Mouse (Mus musculus): ENCODE data around the gene Rin3.

Gene Rin3

GRCm38 (mm10) chr12:102280867-102281503 lies 1.9 kb upstream of the Rin3 start:
- no peak for DNase-seq (ENCODE audit: low read depth)

GRCm38 (mm10) chr12:102282126-102282525 lies 722 bp upstream of the Rin3 start:
- DNase-seq (ENCODE audit: low read depth), result no peak

GRCm38 (mm10) chr12:102283483-102284266 lies 827 bp downstream of the Rin3 start:
- DNase-seq (ENCODE audit: low read depth), result no peak

- no peak for DNase-seq (ENCODE audit: low read depth)
Measured at GRCm38 (mm10) chr12:102284267-102284610, 1.4 kb downstream of the Rin3 start.

- DNase-seq (ENCODE audit: low read depth), result no peak
Measured at GRCm38 (mm10) chr12:102284618-102285159, 1.8 kb downstream of the Rin3 start.

- no peak for DNase-seq (ENCODE audit: low read depth)
Measured at GRCm38 (mm10) chr12:102285318-102285717, 2.5 kb downstream of the Rin3 start.

- no peak for DNase-seq (ENCODE audit: low read depth)
Measured at GRCm38 (mm10) chr12:102285779-102286178, 2.9 kb downstream of the Rin3 start.

- DNase-seq (ENCODE audit: low read depth), result no peak
Measured at GRCm38 (mm10) chr12:102286681-102287414, 4.0 kb downstream of the Rin3 start.

GRCm38 (mm10) chr12:102287904-102288602 lies 5.2 kb downstream of the Rin3 start:
- no peak for DNase-seq (ENCODE audit: low read depth)

- DNase-seq (ENCODE audit: low read depth), result no peak
Measured at GRCm38 (mm10) chr12:102288846-102289245, 6.0 kb downstream of the Rin3 start.

GRCm38 (mm10) chr12:102289568-102289967 lies 6.7 kb downstream of the Rin3 start:
- no peak for DNase-seq (ENCODE audit: low read depth)

- no peak for DNase-seq (ENCODE audit: low read depth)
Measured at GRCm38 (mm10) chr12:102290662-102291061, 7.8 kb downstream of the Rin3 start.

GRCm38 (mm10) chr12:102291686-102292085 lies 8.8 kb downstream of the Rin3 start:
- no peak for DNase-seq (ENCODE audit: low read depth)

GRCm38 (mm10) chr12:102292501-102293215 lies 9.8 kb downstream of the Rin3 start:
- DNase-seq (ENCODE audit: low read depth), result no peak

- no peak for DNase-seq (ENCODE audit: low read depth)
Measured at GRCm38 (mm10) chr12:102294634-102295033, 11.8 kb downstream of the Rin3 start.

- no peak for DNase-seq (ENCODE audit: low read depth)
Measured at GRCm38 (mm10) chr12:102295230-102295629, 12.4 kb downstream of the Rin3 start.

GRCm38 (mm10) chr12:102295662-102296061 lies 12.8 kb downstream of the Rin3 start:
- no peak for DNase-seq (ENCODE audit: low read depth)

GRCm38 (mm10) chr12:102296361-102296760 lies 13.5 kb downstream of the Rin3 start:
- no peak for DNase-seq (ENCODE audit: low read depth)

- DNase-seq (ENCODE audit: low read depth), result no peak
Measured at GRCm38 (mm10) chr12:102296967-102297366, 14.1 kb downstream of the Rin3 start.

- no peak for DNase-seq (ENCODE audit: low read depth)
Measured at GRCm38 (mm10) chr12:102299209-102299608, 16.4 kb downstream of the Rin3 start.

GRCm38 (mm10) chr12:102301585-102301984 lies 18.7 kb downstream of the Rin3 start:
- no peak for DNase-seq (ENCODE audit: low read depth)

Data from c-Kit-positive CD71-negative TER-119-negative erythroid progenitor cells, embryonic 14.5 days (primary cell).